ENCODE assay signal across 15 mouse cellular contexts in genomic region chr3:59098540-59098939, GRCm38 (mm10). TPM values are rescaled to one million over a fixed set of nuclear protein-coding genes. Genes with fewer than 3 reads are reported as not detected.
"Had no signal": no experiment of that assay in that cellular context is flagged by ENCODE, and none has a peak within 500 bp of the region (broad histone marks: within the 10 kb centered on the region; RNA-seq: fewer than 3 reads in every experiment).

No protein-coding gene starts in this region.

- H3K4me3 ChIP-seq: layer of hippocampus, adult 2 months; limb, embryonic 12.5 days; midbrain, embryonic 13.5 days had no signal

- H3K9me3 ChIP-seq: limb, embryonic 12.5 days; midbrain, embryonic 13.5 days had no signal

- H3K9ac ChIP-seq: limb, embryonic 12.5 days; liver, embryonic 14.5 days; midbrain, embryonic 13.5 days had no signal

- ATAC-seq: midbrain, embryonic 13.5 days had no signal

- DNase-seq: kidney, adult 18-20 months; kidney, postnatal 10 days; kidney, postnatal 4 days; lung, postnatal 10 days; right cerebral cortex, adult 18-20 months; right cerebral cortex, postnatal 25 days; thymus, adult 18-20 months; thymus, postnatal 25 days had no signal

- H3K4me2 ChIP-seq: limb, embryonic 12.5 days; midbrain, embryonic 13.5 days had no signal

- H3K36me3 ChIP-seq: limb, embryonic 12.5 days; midbrain, embryonic 13.5 days had no signal

- H3K27me3 ChIP-seq: limb, embryonic 12.5 days; midbrain, embryonic 13.5 days had no signal

- H3K4me1 ChIP-seq: limb, embryonic 12.5 days; midbrain, embryonic 13.5 days had no signal

- H3K27ac ChIP-seq: layer of hippocampus, adult 2 months; limb, embryonic 12.5 days; liver, embryonic 14.5 days; midbrain, embryonic 13.5 days had no signal

RNA-seq across cellular contexts. Expression of gene Gpr171, which starts 3.1 kb away (rescaled TPM):
- total RNA-seq: layer of hippocampus, adult 2 months; layer of hippocampus, postnatal 10 days; left cerebral cortex, postnatal 36 days; midbrain, postnatal 0 days had no signal
